Mouse (Mus musculus) subcutaneous adipose tissue, adult 2 months (tissue): ENCODE data around the gene Gm20792. TPM values are rescaled to one million over a fixed set of nuclear protein-coding genes. Genes with fewer than 3 reads are reported as not detected.

Source experiments
- polyA plus RNA-seq: library from polyadenylated mRNA; depleted of rRNA; stranded (reverse); fragments of >200 nt; gene quantifications from 2 replicates; pipeline ENCODE4 v1.2.3, GENCODE M21; 2012; ENCODE audit warnings: low replicate concordance; rRNA removed

Gm20792 gene
- not detected in 2 replicates for polyA plus RNA-seq

DNA sequence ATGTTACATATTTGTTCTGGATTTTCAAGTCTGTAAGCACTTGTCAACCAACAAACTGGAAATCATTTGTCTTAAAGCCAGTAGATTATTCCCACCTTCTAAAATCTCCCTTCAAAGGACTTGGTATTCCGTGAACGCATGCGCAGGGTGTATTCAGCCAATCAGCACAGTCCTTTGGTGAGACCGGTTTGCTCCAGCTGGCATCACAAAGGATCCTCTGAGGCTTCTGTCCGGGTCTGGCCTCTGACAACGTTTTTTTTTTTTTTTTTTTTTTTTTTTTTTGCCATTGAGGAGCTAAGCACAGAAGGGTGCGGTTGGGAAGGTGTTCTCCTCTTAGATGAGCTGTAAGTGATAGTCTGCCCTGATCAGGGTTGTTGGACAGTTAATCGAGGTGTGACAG lies at the start of gene Gm20792:
TSS of gene Gm20792 (plus strand) at position 301 of the 400 bp plus-strand sequence.

